Mouse (Mus musculus): ENCODE measurements around the gene Zfp316. TPM values are rescaled to one million over a fixed set of nuclear protein-coding genes. Genes with fewer than 3 reads are reported as not detected.

Zfp316 gene
- total and polyA plus RNA-seq, 2 experiments from 2014 or later: 6.8 to 32.1 TPM

DNA sequence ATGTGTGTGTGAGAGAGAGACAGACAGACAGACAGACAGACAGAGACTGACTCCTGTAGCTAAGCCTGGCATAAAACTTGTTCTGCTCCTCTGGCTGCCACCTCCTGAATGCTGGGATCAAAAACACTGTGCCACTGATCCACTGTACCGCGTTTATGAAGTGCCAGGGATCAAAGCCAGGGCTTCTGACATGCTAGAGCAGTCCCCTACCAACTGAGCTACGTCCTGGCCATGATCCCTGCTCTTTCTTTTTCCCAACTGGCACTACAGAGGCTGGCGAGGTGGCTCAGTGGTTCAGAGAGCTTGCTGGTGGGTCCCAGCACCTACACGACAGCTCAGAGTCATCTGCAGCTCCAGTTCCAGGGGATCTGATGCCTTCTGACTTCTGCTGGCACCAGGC, 5.9 kb upstream of the Zfp316 start:
- DNase-seq (ENCODE audit: low spot score): no peak
- Histone ChIP-seq H3K27me3 (ENCODE audit: insufficient read depth, low read length) (no peaks in the 10 kb centered on the region; the same call in 1 of the 2 replicates), H3K9me3 (ENCODE audit: low read length) (no peaks in the 10 kb centered on the region), H3K4me1 (ENCODE audit: insufficient read depth, low read length) (peaks cover 1% of the 10 kb centered on the region; the same call in 1 of the 2 replicates), H3K27ac (ENCODE audit: low read depth, low read length) (no peak overlapping the region), H3K4me2 (ENCODE audit: low read depth, low read length, poor library complexity, severe bottlenecking) (no peak overlapping the region), H3K4me3 (ENCODE audit: low read depth, low read length) (no peak overlapping the region), H3K9ac (replicated peaks; ENCODE audit: low read length, poor library complexity, severe bottlenecking) (no peak overlapping the region), H3K36me3 (ENCODE audit: insufficient read depth, low read length) (no peaks in the 10 kb centered on the region)
- TF ChIP-seq CTCF (IDR thresholded peaks at IDR 0.05): no peak
- no peak for ATAC-seq (ENCODE audit: low FRiP score)
- 49% methylated on average over 5 of the region's 5 CpGs for WGBS

- H3K4me3 ChIP-seq (ENCODE audit: low read depth, low read length): no peak overlapping the region
- peaks cover 6% of the 10 kb centered on the region; the same call in 1 of the 2 replicates for H3K4me1 ChIP-seq (ENCODE audit: insufficient read depth, low read length)
- ATAC-seq (ENCODE audit: low FRiP score): no peak
- no peak for TF ChIP-seq CTCF (IDR thresholded peaks at IDR 0.05)
- no peaks in the 10 kb centered on the region for H3K27me3 ChIP-seq (ENCODE audit: insufficient read depth, low read length)
- no peaks in the 10 kb centered on the region for H3K36me3 ChIP-seq (ENCODE audit: insufficient read depth, low read length)
- H3K9ac ChIP-seq (replicated peaks; ENCODE audit: low read length, poor library complexity, severe bottlenecking): no peak overlapping the region
- no peak overlapping the region for H3K27ac ChIP-seq (ENCODE audit: low read depth, low read length)
- H3K4me2 ChIP-seq (ENCODE audit: low read depth, low read length, poor library complexity, severe bottlenecking): no peak overlapping the region
- WGBS: 87% methylated on average over 16 of the region's 16 CpGs
- no peaks in the 10 kb centered on the region for H3K9me3 ChIP-seq (ENCODE audit: low read length)
- no peak for DNase-seq (ENCODE audit: low spot score)
Observed at GRCm38 (mm10) chr5:143272540-143273330, 2.9 kb upstream of the Zfp316 start.

GRCm38 (mm10) chr5:143272108-143272507, 2.3 kb upstream of the Zfp316 start:
- Histone ChIP-seq H3K4me3 (ENCODE audit: low read depth, low read length) (no peak overlapping the region), H3K4me1 (ENCODE audit: insufficient read depth, low read length) (peaks cover 6% of the 10 kb centered on the region; the same call in 1 of the 2 replicates), H3K4me2 (ENCODE audit: low read depth, low read length, poor library complexity, severe bottlenecking) (no peak overlapping the region), H3K27ac (ENCODE audit: low read depth, low read length) (no peak overlapping the region), H3K9ac (replicated peaks; ENCODE audit: low read length, poor library complexity, severe bottlenecking) (no peak overlapping the region), H3K36me3 (ENCODE audit: insufficient read depth, low read length) (no peaks in the 10 kb centered on the region), H3K9me3 (ENCODE audit: low read length) (no peaks in the 10 kb centered on the region), H3K27me3 (ENCODE audit: insufficient read depth, low read length) (no peaks in the 10 kb centered on the region)
- WGBS: 81% methylated on average over 3 of the region's 3 CpGs
- ATAC-seq (ENCODE audit: low FRiP score): no peak
- TF ChIP-seq CTCF (IDR thresholded peaks at IDR 0.05): no peak
- no peak for DNase-seq (ENCODE audit: low spot score)

DNA sequence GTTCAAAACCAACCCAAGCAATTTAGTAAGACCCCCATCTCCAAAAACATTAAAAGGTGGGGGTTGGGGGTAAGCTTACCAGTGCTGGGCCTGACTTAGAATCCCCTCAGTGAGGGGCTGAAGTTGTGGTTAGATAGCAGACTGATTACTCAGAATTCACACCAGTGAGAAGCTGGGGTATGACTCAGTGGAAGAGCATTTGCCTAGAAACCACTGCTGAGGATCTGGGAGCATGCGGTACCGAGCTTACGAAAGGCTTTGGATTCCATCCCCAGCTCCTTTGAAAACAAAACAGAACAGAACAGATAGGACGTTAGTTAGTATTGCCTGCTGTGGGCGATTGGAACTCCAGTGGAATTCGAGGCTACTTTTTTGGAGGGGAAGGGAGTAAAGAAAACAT, 1.8 kb upstream of the Zfp316 start:
- ATAC-seq (ENCODE audit: low FRiP score): no peak
- Histone ChIP-seq H3K4me3 (ENCODE audit: low read depth, low read length) (no peak overlapping the region), H3K36me3 (ENCODE audit: insufficient read depth, low read length) (no peaks in the 10 kb centered on the region), H3K9me3 (ENCODE audit: low read length) (no peaks in the 10 kb centered on the region), H3K4me1 (ENCODE audit: insufficient read depth, low read length) (peaks cover 6% of the 10 kb centered on the region; the same call in 1 of the 2 replicates), H3K4me2 (ENCODE audit: low read depth, low read length, poor library complexity, severe bottlenecking) (no peak overlapping the region), H3K27me3 (ENCODE audit: insufficient read depth, low read length) (no peaks in the 10 kb centered on the region), H3K9ac (replicated peaks; ENCODE audit: low read length, poor library complexity, severe bottlenecking) (no peak overlapping the region), H3K27ac (ENCODE audit: low read depth, low read length) (no peak overlapping the region)
- WGBS: 91% methylated on average over 6 of the region's 6 CpGs
- DNase-seq (ENCODE audit: low spot score): no peak
- TF ChIP-seq CTCF (IDR thresholded peaks at IDR 0.05): no peak

- Histone ChIP-seq H3K27me3 (ENCODE audit: insufficient read depth, low read length) (no peaks in the 10 kb centered on the region), H3K9me3 (ENCODE audit: low read length) (no peaks in the 10 kb centered on the region), H3K4me2 (ENCODE audit: low read depth, low read length, poor library complexity, severe bottlenecking) (peak overlapping the region; percentile 64), H3K36me3 (ENCODE audit: insufficient read depth, low read length) (no peaks in the 10 kb centered on the region), H3K9ac (replicated peaks; ENCODE audit: low read length, poor library complexity, severe bottlenecking) (peak overlapping the region; percentile 95), H3K27ac (ENCODE audit: low read depth, low read length) (peak overlapping the region; percentile 80), H3K4me1 (ENCODE audit: insufficient read depth, low read length) (peaks cover 6% of the 10 kb centered on the region; the same call in 1 of the 2 replicates), H3K4me3 (ENCODE audit: low read depth, low read length) (peak overlapping the region; percentile 84)
- WGBS: 4% methylated on average over 12 of the region's 12 CpGs
- no peak for DNase-seq (ENCODE audit: low spot score)
- no peak; the same call in 1 of the 2 replicates for ATAC-seq (ENCODE audit: low FRiP score)
- 0 out of 2 replicates have a peak, but pooled peaks have one; percentile 11 for TF ChIP-seq CTCF (IDR thresholded peaks at IDR 0.05)
Observed at GRCm38 (mm10) chr5:143270151-143270519, 313 bp upstream of the Zfp316 start.

DNA sequence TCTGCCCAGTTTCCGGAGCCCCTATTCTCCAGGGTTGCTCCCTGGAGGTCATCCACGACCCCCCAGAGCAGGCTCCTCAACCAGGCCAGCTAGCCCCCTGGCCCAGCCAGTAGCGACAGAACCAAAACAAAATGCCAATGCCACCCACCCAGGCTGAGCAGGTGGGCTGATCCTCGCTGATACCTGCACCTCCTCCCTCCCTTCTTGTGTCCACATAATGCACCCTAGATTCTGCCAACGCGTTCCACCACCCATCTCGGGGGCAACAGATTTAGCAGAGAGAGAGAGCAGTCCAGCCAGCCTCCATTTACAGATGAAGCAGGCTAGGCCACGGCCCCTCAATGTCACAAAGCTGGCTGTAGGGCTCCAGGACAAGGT, 848 bp downstream of the Zfp316 start:
- no peak for TF ChIP-seq CTCF (IDR thresholded peaks at IDR 0.05)
- H3K36me3 ChIP-seq (ENCODE audit: insufficient read depth, low read length): peaks cover 7% of the 10 kb centered on the region; the same call in 1 of the 2 replicates
- DNase-seq (ENCODE audit: low spot score): no peak
- ATAC-seq (ENCODE audit: low FRiP score): no peak; the same call in 1 of the 2 replicates
- H3K4me2 ChIP-seq (ENCODE audit: low read depth, low read length, poor library complexity, severe bottlenecking): peak overlapping the region; percentile 64
- peak overlapping the region; percentile 84 for H3K4me3 ChIP-seq (ENCODE audit: low read depth, low read length)
- H3K4me1 ChIP-seq (ENCODE audit: insufficient read depth, low read length): peaks cover 6% of the 10 kb centered on the region; the same call in 1 of the 2 replicates
- peak overlapping the region; percentile 95 for H3K9ac ChIP-seq (replicated peaks; ENCODE audit: low read length, poor library complexity, severe bottlenecking)
- H3K27ac ChIP-seq (ENCODE audit: low read depth, low read length): peak overlapping the region; percentile 80
- WGBS: 15% methylated on average over 8 of the region's 8 CpGs
- no peaks in the 10 kb centered on the region for H3K9me3 ChIP-seq (ENCODE audit: low read length)
- H3K27me3 ChIP-seq (ENCODE audit: insufficient read depth, low read length): no peaks in the 10 kb centered on the region
